Mouse (Mus musculus) midbrain, postnatal 0 days (tissue): ENCODE results near the gene Trmt13. TPM values are rescaled to one million over a fixed set of nuclear protein-coding genes. Genes with fewer than 3 reads are reported as not detected.

Experiments used
- ATAC-seq: fragments of 200-750 bp; cut with Nextera tagmentation; 2 replicates; pipeline ENCODE4 v1.8.0; 2017; ENCODE audit warnings: moderate number of reproducible peaks, mild to moderate bottlenecking, moderate TSS enrichment, moderate library complexity; ENCODE audit not compliant: low FRiP score
- DNase-seq: peaks from one replicate; pipeline ENCODE4 v3.0.0-alpha.2; 2015; ENCODE audit warnings: low spot score
- H3K27ac ChIP-seq: fragments of 300-500 bp; sonication (generic); 2 replicates; pipeline ENCODE4 v1.5.1; 2014; ENCODE audit warnings: low read depth, mild to moderate bottlenecking, low read length, mixed read lengths
- H3K27me3 ChIP-seq: fragments of 300-500 bp; sonication (generic); 2 replicates; pipeline ENCODE4 v1.6.1; 2014; ENCODE audit warnings: low read length, control low read depth, mixed read lengths; ENCODE audit not compliant: insufficient read depth
- H3K36me3 ChIP-seq: fragments of 300-500 bp; sonication (generic); 2 replicates; pipeline ENCODE4 v1.6.1; 2014; ENCODE audit warnings: low read length, control low read depth, mixed read lengths; ENCODE audit not compliant: insufficient read depth
- H3K4me1 ChIP-seq: fragments of 300-500 bp; sonication (generic); 2 replicates; pipeline ENCODE4 v1.6.1; 2014; ENCODE audit warnings: mild to moderate bottlenecking, control low read depth, antibody characterized with exemption, low read length, mixed read lengths; ENCODE audit not compliant: insufficient read depth
- H3K4me2 ChIP-seq: fragments of 300-500 bp; sonication (generic); 2 replicates; pipeline ENCODE4 v1.6.1; 2014; ENCODE audit warnings: low read depth, mild to moderate bottlenecking, low read length, mixed read lengths; ENCODE audit not compliant: poor library complexity, severe bottlenecking
- H3K4me3 ChIP-seq: fragments of 300-500 bp; sonication (generic); 2 replicates; pipeline ENCODE4 v1.5.1; 2014; ENCODE audit warnings: low read depth, mild to moderate bottlenecking, low read length, moderate library complexity
- H3K9ac ChIP-seq: fragments of 300-500 bp; sonication (generic); replicated peaks from 2 replicates; pipeline ENCODE4 v1.6.1; 2014; ENCODE audit warnings: mild to moderate bottlenecking, low read length, moderate library complexity, mixed read lengths; ENCODE audit not compliant: poor library complexity, severe bottlenecking
- H3K9me3 ChIP-seq: fragments of 300-500 bp; sonication (generic); 2 replicates; pipeline ENCODE4 v1.6.1; 2016; ENCODE audit warnings: low read length, control low read depth
- CTCF ChIP-seq: IDR thresholded peaks from 2 replicates; pipeline ENCODE4 v1.5.1; 2016; ENCODE audit warnings: antibody characterized with exemption, mild to moderate bottlenecking
- WGBS: fragments of 180-500 bp; shearing (Covaris S2); extraction: QIAGEN DNeasy Blood & Tissue Kit; methylation state at CpG from one replicate; pipeline ENCODE4 v1.1.7; 2014; 5-methylcytosine and 5-hydroxymethylcytosine counted together
- polyA plus RNA-seq: library from polyadenylated mRNA; unstranded; fragments of >200 nt; fragmentation: Nextera tagmentation; extraction: Ambion mirVana; gene quantifications from 2 replicates; pipeline ENCODE4 v1.2.1, GENCODE M21; 2015
- total RNA-seq: library from RNA; depleted of rRNA; stranded (reverse); fragments of >200 nt; gene quantifications from 2 replicates; pipeline ENCODE4 v1.2.3, GENCODE M21; 2014

Trmt13 gene
- total and polyA plus RNA-seq, 2 experiments from 2014 or later, result 12.2 to 23.4 TPM

DNA sequence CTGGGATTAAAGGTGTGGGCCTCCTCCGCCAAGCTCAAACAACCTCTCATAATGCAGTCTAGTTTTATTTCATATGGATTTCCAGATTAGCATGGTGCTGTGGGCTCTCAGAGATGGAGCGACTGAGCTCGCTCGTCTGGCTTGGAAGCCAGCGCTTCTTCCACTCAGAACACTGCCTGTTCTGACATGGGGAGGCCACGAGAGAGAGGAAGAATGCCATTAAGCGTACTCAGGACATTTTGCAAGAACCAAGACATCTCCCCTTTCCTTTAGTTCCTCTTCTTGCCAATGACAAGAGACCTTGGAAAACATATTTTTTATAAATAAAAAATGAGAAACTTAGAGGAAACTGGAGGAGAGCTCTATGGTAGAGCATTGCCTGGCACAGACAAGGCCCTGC is 34.4 kb upstream of the Trmt13 start:
- DNase-seq (no peak), ATAC-seq (no peak)
- no peak overlapping the region for H3K4me2 ChIP-seq
- no peaks in the 10 kb centered on the region for H3K4me1 ChIP-seq
- WGBS, result 93% methylated on average over 7 of the region's 7 CpGs
- peaks cover 27% of the 10 kb centered on the region for H3K36me3 ChIP-seq
- no peak overlapping the region for H3K4me3 ChIP-seq
- H3K27me3 ChIP-seq, result no peaks in the 10 kb centered on the region
- H3K9me3 ChIP-seq, result no peaks in the 10 kb centered on the region
- no peak for TF ChIP-seq CTCF
- H3K9ac ChIP-seq, result no peak overlapping the region
- H3K27ac ChIP-seq, result no peak overlapping the region

DNA sequence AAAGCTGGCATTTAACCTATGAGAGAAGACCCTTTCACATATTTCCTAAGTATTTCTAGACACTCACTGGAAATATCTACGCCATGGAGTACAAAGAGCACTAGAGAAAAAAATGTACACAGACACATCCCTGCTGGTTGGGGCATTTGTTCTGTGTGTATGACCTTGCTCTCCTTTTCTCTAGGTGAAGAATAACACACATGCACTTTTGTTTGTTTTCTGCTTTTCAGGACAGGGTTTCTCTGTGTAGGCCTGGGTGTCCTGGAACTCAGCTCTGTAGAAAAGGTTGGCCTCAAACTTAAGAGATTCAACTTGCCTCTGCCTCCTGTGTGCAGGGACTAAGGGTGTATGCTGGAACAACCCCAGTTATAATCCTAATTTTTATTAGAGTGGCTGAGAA is 32.0 kb upstream of the Trmt13 start:
- no peak overlapping the region for H3K27ac ChIP-seq
- no peak overlapping the region for H3K9ac ChIP-seq
- ATAC-seq (no peak), DNase-seq (no peak)
- no peaks in the 10 kb centered on the region for H3K9me3 ChIP-seq
- H3K4me2 ChIP-seq, result no peak overlapping the region
- no peak overlapping the region for H3K4me3 ChIP-seq
- H3K27me3 ChIP-seq, result no peaks in the 10 kb centered on the region
- H3K4me1 ChIP-seq, result no peaks in the 10 kb centered on the region
- 100% methylated on average over 1 of the region's 1 CpGs for WGBS
- TF ChIP-seq CTCF, result no peak
- H3K36me3 ChIP-seq, result peaks cover 34% of the 10 kb centered on the region

DNA sequence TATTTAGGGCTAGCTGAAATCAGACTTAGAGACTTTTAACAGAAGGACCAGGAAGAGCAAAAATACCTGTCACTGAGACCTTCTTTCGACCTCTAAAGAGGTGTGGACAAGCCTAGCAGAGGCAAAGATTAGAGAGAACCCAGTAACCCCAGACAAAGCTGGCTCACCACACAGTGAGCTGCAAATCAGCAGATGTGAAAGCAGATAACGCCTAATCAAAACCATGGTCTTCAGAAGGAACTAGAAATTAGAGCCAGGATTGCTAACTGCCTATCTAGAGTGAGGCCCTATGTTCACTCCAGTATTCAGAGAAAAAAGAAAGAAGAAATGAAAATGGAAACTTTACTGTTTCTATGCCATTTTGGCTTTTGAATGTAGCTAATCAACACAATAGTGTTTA is 28.0 kb upstream of the Trmt13 start:
- Histone ChIP-seq H3K9ac (no peak overlapping the region), H3K27me3 (no peaks in the 10 kb centered on the region), H3K9me3 (no peaks in the 10 kb centered on the region), H3K4me1 (no peaks in the 10 kb centered on the region), H3K27ac (no peak overlapping the region), H3K4me2 (no peak overlapping the region), H3K4me3 (no peak overlapping the region), H3K36me3 (peaks cover 56% of the 10 kb centered on the region)
- no peak for ATAC-seq
- TF ChIP-seq CTCF, result no peak
- no peak for DNase-seq
- WGBS, result 89% methylated on average over 2 of the region's 2 CpGs

DNA sequence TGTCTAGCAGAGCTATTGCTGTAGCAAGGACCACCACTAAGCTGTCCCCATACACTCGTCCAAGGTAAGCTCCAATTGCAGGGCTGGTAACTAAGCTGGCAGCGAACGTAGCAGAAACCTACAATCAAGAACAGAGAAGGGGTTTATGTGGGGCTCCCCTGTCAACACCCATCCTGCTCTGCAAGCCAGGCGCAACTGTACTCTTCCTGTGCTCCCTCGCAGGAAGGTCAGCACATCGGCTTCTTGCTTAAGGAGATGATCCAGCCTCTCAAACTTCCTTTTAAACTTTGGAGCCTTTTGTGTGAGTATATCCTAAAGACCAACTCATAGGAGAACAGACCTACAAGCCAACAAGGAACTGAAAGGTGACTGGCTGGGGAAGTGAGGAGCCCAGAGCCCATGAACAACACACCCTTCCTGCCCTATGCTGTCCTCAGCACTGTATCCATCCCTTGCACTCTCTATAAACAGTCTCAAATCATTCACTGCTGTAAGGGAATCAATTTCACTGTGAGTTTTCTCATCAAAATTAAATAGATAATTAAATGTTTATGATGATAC is 27.5 kb upstream of the Trmt13 start:
- no peak overlapping the region for H3K4me3 ChIP-seq
- H3K9ac ChIP-seq, result no peak overlapping the region
- WGBS, result 91% methylated on average over 6 of the region's 6 CpGs
- no peaks in the 10 kb centered on the region for H3K9me3 ChIP-seq
- H3K27me3 ChIP-seq, result no peaks in the 10 kb centered on the region
- no peak overlapping the region for H3K4me2 ChIP-seq
- H3K36me3 ChIP-seq, result peaks cover 54% of the 10 kb centered on the region
- no peak overlapping the region for H3K27ac ChIP-seq
- H3K4me1 ChIP-seq, result no peaks in the 10 kb centered on the region
- ATAC-seq, result no peak
- DNase-seq, result no peak
- TF ChIP-seq CTCF, result no peak

DNA sequence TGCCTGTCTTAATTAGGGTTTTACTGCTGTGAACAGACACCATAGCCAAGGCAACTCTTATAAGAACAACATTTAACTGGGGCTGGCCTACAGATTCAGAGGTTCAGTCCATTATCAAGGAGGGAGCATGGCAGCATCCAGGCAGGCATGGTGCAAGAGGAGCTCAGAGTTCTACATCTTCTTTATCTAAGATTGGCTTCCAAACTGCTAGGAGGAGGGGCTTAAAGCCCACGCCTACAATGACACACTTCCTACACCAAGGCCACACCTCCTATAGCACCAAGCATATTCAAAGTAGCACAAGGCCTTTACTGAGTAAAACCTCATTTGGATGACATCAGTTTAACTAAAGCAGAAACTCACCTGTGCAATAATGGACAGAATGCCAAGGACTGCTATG is 25.6 kb upstream of the Trmt13 start:
- ATAC-seq, result no peak
- DNase-seq, result no peak
- H3K27ac ChIP-seq, result no peak overlapping the region
- H3K9me3 ChIP-seq, result no peaks in the 10 kb centered on the region
- peaks cover 48% of the 10 kb centered on the region for H3K36me3 ChIP-seq
- H3K27me3 ChIP-seq, result no peaks in the 10 kb centered on the region
- WGBS, result 93% methylated on average over 1 of the region's 1 CpGs
- H3K4me1 ChIP-seq, result no peaks in the 10 kb centered on the region
- TF ChIP-seq CTCF, result no peak
- no peak overlapping the region for H3K4me3 ChIP-seq
- no peak overlapping the region for H3K9ac ChIP-seq
- H3K4me2 ChIP-seq, result no peak overlapping the region

DNA sequence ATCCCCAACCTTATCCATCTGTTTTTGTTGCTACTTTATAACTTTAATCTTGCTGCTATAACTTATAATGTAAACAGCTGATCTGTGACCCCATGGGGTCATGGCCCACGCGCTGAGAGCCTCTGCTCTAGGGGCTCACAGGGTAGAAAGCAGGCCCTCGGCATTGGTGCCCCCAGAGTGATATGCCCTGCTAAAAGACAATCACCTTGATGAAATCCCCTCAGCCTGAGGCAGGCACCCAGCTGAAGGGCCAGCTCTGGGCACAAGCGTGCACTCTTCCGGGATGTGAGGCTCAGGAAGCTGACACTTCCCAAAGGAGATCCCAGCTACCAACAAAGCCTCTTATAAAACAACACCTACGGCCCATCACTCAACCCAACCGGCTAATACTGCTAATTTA is 24.2 kb upstream of the Trmt13 start:
- Histone ChIP-seq H3K9me3 (no peaks in the 10 kb centered on the region), H3K9ac (no peak overlapping the region), H3K4me1 (no peaks in the 10 kb centered on the region), H3K27ac (no peak overlapping the region), H3K36me3 (peaks cover 58% of the 10 kb centered on the region), H3K4me2 (no peak overlapping the region), H3K4me3 (no peak overlapping the region), H3K27me3 (no peaks in the 10 kb centered on the region)
- WGBS, result 93% methylated on average over 7 of the region's 7 CpGs
- TF ChIP-seq CTCF, result no peak
- DNase-seq, result no peak
- no peak for ATAC-seq
